Mouse (Mus musculus) frontal cortex, postnatal 36 days (tissue): ENCODE results near the gene Fgfr2.

Source experiments
- DNase-seq, 2 experiments: peaks; one replicate each; pipeline ENCODE4 v3.0.0; 2022; ENCODE audit warnings: low spot score in 2 of 2

The Fgfr2 gene

DNA sequence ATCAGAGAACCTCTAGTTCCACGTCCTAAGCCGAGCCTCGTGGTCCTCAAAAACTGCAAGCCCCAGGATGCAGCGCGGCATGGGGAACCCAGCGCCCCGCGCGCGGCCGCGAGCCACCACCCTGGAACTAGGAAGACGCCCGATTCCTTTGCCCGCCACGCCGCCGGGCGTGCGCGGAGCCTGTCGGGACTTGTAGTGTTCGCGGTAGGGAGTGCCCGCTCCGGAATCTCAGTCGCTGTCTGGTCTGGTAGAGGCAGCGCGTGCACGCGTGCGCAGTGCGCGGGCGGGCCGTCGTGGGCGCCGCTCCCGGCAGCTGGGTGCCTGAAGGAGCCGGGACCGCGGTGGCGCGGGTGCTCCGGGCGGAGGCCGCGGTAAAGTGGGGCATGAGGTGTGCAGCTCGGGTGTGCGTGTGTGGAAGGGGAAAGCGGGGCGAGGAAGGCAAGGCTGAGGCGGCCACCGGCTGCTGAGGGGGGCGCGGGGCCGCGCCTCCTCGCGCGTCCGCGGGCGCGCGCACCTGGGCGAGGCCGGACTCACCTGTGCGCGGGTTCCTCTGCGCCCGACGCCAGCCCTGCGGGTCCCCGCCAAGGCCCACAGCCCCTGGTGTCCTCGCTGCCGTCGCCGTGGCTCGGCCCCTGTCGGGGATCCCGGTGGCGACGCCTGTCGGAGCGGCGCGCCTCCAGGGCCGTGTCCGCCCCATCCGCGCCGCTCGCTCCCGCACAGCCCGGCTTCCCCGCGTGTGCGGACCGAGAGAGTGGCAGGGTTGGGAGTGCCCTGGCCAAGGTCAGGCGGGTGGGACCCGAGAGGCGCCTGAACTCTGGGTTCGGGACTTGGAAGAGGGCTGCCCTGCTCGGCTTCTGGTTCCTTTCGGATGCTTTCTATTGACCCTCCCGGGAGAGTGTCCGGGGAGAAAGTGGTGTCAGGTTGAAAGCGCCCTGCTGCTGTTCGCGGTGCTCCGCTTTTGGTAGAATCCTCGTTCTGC, 2257.2 kb downstream of the Fgfr2 start, which contains the start of gene Plekha1:
Gene Plekha1, plus strand, starts transcription at position 144 of the 979 bp plus-strand sequence.
- peak; percentile 99 for DNase-seq

DNA sequence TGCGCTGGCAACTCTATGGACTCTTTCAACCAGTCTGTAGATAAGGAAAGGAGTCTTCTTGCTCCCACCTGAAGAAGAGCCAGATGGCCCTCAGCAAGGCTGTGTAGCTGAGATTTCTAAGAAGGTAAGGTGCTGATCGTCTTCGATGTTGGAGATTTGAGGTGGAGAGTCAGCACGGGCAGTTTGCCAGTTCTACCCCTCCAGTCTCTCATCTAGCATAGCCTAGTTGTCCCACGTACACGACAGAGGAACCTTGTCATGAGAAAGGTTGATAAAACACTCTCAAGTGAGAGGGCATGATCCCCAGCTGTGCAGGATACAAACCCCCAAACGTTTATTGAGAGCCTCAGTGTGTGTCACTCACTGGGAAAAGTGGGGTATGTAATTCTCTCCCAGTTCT, 2258.4 kb downstream of the Fgfr2 start:
- DNase-seq: no peak

DNA sequence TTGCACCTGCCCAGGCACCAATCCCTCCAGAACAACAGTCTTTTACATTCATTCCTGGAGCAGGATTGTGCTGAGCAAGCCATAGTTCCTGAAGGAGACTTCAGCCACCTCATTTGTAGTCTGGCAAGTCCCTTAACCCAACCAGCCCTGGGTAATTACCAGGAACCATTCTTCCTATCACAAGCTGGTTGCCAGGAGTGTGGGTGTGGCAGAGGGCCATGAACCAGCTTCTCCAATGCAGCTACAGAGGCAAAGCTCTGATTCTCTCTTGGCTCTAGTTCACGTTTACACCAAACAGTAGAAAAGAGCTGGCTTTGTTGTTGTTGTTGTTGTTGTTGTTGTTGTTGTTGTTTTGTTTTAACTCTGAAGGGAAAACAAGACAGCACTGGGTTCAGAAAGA, 2260.6 kb downstream of the Fgfr2 start:
- DNase-seq: no peak

DNA sequence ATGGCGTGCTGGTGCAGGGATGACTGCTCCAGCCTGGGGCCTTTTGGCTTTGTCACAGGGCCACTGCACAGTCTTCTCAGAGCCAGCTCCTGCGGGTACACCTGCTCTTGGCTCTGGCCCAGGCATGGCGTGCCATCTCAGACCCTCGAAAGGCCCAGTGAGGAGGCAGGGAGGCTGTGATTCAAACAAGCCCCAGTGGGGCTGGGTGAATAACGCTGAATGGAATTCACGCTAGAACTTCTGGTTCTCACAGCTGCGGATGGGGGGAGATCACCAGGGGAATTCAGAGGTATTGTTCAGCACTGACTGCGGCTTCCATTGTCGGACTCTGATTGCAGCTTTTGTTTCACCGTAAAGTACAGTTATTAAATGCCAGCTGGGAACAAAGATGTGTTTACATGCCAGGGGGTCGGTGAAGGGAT, 2262.4 kb downstream of the Fgfr2 start:
- no peak for DNase-seq

DNA sequence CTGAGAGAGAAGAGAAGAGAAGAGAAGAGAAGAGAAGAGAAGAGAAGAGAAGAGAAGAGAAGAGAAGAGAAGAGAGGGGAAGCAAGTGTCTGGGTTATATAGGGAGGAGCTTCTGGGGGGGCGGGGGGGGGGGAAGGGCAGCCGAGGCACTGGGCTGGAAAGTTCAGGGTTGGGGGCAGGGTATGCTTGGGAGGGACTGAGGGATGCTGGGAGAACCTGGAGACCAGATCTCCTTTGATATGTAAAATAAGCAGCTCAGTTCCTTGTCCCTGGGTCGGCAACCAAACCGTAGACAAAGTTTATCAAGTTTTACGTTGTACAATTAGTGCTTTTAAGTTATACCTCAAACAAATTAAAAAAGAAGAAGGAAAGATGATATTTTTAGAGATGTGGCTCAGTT, 2263.2 kb downstream of the Fgfr2 start:
- DNase-seq: no peak

DNA sequence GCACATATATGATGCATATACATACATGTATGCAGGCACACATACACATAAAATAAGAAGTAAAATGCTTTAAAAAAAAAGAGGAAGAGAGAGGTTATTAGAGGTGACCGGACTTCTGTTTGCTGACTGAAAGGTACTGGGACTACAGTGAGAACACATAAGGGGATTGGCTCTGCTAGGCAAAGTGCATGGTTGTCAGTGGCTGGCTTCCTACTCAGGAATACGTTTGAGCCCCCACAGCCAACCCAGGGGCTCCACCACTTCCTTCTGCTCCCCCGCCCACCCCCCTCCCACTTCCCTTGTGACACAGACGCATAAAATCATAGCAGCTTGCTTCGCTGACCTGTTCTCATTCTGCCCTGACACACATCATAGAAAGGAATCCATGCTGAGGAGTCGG, 2265.2 kb downstream of the Fgfr2 start:
- no peak for DNase-seq

DNA sequence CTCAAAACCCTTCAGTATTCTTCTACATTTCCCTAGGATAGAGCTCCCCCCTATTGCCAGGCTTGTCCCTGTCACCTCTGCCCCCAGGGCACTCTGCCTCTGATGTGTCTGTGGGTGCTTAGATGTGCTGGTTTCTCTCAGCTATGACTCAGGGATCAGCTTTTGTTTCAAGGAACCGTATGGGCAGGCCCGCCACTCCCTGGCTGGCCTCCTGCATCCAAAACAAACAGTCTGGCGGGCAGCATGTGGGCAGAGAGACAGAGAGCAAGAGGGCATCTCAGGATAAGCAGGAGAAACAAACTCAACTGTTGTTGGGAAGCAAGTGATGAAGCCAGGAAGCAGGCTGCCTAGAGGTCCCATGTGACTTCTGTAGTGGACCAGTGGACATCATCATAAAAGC, 2267.5 kb downstream of the Fgfr2 start:
- no peak for DNase-seq

DNA sequence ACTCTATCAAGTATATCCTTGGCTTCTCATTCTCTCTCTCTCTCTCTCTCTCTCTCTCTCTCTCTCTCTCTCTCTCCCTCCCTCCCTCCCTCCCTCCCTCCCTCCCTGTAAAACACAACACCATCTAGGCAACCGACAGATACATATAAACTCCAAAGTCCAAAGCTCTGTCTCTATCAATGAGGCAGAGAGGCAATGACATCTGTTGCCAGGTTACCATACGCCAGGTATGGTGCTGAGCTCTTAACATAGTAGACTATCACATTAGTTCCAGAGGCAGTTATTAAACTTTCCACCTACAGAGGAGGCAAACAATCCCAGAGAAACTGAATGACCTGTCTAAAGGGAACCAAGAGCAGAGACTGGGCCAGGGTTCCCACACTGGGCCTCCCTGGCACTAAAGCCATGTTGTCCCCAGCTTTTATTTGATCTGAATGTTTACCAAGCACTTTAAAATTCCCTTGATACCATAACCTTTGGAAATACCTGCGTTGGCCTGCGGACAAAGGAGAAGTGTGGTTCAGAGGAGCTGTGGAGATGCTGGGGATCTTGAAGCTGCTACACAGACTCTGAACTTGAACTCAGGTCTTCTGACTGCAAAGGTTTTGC, 2268.4 kb downstream of the Fgfr2 start:
- no peak for DNase-seq

DNA sequence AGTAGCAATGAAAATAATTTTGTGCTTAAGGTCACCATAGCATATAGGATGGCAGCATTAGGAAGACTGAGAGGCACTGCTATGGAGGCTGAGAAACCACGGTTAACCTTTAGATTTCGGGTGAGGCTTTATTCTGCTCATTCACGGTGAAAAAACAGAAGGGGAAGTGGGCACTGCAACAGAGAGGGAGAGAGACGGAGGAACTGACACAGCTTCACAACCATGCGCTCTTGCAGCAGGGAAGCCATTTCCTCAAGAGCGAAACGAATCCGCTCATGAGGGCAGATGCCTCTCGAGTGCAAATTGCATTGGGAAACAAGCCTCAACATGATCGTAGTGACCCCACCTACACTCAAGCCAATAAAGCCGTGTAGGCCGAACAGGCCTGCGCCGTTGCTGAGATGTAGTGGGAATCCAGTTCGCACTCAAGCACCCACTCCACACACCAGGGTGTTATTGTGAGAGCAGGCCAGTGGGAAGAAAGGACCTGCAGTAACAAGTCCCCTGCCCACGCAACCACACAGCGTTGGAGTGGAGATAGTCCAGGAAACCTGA, 2275.9 kb downstream of the Fgfr2 start:
- DNase-seq: no peak

DNA sequence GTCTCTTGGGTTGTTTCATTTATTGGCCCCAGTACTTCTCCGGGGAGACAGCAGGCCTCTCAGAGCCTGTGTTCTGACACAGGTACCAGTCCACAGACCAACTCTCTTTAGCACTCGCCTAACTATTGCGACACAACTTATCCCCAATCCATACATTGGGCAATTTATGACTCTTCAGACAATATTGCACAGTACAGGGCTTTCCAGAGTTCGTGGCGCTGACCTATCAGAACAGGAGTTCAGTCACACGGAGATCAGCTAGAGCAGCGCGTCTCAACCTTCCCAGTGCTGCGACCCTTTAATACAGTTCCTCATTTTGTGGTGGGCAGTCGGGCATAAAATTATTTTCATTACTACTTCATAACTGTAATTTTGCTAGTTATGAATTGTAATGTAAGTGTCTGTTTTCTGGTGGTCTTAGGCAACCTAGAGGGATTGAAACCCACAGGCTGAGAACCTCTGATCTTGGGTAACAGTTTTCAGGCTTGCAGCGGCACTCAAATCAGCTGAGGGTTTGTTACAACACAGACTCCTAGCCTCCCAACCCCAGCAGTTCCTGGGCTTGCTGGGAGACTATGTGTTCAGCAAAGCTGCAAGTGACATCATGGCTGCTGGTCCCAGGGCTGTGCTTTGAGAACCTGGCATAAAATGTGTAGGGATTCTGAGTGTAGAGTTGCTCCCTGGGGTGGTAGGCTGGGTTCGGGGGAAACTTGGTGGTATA, 2283.6 kb downstream of the Fgfr2 start:
- no peak for DNase-seq

DNA sequence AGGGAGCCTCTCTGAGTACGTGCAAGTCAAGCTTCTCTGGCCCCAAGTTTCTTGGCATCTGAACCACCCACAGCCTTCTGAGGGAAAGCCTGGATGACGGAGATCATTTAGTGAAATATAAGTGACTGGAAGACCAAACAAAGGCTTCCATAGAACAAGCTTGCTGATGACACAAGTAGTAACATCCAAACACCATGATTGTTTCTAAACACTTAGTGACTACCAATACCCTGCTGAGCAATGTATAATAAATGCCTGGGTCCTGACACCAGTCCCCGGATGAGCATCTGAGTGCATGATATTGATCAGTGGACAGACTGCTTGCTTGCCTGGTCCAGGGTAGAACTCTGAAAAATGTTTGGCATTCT, 2284.5 kb downstream of the Fgfr2 start:
- no peak for DNase-seq

DNA sequence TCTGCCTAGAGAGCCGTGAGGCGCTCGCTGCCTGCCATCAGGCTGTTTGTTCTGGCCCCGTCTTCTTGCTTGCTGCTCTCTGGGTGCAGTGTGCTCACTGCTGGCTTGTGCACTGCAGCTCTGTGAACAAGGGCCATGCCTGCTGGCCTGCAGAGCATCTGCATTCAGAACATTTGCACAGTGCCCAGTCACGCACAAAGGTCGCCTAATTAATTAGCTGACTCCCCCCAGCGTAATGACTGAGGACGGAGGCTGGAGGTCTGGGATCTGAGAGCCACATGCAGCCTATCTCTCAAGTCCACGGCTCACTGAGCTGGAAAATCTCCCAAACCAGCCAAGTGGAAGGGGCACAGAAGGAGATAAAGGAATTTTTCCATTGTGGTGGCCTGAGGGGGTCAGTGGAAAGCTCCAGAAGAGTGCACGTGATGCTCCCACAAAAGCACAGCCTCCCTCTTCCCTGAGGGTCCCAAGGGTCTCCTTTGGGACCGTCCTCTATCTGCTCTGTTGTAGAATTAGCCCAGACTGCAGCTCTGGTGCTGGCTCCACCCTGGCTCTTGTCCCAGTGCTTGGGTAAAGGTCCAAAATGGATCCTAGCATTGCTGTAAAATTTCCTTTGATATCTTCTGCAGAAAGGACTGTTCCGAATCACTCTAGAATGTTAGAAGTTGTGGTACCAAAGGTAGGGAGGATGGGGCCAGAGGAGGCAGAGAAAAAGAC, 2285.1 kb downstream of the Fgfr2 start:
- DNase-seq: no peak

DNA sequence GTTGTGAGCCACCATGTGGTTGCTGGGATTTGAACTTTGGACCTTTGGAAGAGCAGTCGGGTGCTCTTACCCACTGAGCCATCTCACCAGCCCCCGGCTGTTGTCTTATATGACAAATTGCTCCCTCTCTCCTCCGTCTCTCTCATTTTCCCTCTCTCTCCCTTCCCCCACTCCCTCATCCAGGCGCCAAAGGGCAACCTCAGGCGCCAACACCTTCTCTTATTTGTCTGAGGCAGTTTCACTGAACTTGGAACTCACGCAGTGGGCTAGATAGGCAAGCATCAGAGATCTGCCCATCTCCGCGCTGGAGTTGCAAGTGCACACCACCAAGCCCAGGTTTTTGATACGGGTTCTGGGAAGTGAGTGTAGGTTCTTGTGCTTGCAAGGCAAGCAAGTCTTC, 2287.1 kb downstream of the Fgfr2 start:
- DNase-seq: no peak

DNA sequence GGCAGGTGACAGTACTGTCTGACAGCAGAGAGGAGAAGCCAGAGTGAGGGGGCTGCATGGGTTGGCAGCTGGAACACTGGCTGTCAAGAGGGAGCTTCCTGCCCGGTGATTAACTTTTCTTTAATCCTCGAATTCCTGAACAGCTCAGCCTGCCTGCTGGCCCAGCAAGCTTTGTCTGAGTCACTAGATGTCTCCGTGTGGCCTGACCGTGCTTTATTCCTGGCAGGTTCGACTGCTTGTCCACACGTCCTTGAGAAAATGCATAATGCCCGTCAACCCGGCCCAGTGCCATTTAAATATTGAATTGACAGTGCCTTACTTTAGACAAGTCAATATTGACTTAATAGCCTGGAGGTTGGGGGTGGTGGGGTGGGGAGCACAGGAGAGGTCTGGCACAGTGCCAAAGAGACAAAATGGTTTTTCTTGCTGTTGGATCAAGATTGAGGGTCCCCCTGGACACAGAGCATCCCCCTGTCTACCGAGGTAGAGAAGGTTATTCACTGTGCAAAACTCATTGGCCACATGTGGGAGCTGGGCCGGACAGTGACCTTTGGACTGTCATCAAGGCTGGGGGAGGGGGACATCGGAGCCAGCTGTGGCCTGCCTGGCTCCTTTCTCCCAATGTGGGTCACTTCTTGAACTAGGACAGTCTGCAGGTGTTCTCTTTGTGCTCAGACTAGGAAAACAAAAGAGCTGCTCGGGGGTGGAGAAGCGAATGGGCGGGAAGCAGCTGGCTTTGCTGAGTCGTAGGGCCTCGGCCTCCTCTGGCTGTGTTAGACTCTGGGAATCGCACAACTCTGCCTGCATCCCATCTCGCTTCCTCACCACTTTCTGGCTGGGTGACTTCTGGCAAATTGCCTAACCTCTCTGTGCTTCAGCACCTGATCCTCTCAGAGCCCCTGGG, 2287.9 kb downstream of the Fgfr2 start:
- no peak for DNase-seq

DNA sequence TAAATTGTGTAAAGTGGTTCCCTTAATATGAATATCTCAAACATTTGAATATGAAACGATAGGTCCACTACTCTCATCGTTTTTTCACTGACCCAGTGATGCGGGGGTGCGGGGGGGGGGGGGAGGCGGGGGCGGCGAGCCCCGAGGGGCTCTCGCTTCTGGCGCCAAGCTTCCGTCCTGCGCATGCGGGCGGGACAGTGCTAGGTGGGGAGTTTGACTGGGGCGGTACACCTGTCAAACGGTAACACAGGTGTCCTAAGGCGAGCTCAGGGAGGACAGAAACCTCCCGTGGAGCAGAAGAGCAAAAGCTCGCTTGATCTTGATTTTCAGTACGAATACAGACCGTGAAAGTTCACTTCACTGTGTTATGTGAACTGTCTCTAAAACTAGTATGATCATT, 2288.9 kb downstream of the Fgfr2 start:
- DNase-seq: no peak

DNA sequence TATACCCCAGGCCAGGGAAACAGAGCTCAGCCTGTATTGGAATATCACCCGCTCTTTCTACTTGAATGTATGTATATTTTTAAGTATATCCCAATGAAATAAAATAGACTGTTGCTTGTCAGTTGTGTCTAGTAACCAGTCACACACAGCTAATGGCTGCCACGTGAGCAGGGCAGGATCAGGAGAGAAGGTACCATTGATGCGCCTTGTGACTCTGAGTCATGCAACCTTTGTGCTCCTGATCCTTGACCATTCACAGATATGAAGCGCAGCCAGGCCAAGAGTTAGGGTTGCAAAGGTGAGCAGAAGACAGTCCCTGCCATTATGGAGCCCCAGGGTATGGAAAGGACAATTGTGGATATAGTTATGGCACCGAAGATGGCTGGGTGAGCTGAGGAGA, 2291.6 kb downstream of the Fgfr2 start:
- DNase-seq: no peak

DNA sequence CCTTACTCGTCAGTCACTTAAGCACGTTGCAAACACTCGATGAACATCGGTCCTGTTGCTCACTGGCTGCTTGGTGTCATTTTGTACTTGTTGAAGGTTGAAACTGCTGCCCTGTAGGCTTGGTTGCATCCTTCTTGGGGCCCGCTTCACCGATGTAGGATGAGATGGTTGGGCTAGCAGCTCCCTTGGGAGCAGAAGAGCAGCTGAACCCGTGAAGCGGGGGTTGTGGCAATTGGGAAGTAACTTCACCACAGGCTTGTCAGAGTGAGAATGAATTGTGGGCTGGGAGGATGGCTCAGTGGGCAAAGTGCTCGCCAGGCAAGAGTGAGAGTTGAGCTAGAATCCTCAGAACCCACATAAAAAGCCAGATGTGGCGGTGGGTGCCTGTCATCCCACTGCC, 2294.7 kb downstream of the Fgfr2 start:
- no peak for DNase-seq

DNA sequence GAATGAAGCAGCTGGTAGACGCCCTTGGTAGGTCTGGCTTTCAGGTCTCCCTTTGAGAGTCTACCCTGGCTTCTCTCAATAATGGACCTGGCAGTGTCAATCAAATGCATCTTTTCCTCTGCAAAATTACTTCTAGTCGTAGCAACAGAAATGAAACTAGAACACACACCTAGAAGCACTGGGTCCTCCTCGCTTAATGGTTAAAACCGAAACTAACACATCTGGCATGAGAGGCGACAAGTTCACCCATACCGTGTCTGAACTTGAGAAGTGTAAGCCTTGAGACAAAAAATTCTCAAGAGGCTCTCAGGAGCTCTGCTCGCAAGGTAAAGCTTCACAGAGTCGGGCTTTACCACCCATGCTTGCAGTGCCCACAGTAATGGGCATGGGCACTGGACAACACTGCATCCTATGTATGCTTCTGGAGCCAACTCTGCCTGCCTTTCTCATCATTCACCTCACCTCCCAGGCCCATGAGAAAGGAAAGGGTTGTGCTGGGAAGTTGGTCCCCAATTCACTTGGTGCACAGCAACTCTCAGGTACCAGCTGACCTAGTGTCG, 2295.2 kb downstream of the Fgfr2 start:
- no peak for DNase-seq

DNA sequence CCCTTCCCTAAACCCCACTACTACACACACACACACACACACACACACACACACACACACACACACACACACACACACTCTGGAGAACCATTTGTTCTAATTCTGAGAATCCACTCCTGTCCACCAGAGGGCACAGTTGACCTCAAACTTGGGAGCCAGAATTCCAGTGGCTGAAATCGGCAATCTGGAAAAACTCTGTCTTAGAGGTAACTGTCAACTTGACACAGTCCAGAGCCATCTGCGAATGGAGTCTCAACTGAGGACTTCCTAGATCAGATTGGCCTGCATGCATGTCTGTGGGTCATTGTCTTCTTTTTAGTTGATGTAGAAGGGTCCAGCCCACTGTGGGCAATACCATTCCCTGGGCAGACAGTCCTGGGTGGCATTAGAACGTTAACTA, 2295.7 kb downstream of the Fgfr2 start:
- DNase-seq: peak in 1 of 2 experiments; percentile 70

DNA sequence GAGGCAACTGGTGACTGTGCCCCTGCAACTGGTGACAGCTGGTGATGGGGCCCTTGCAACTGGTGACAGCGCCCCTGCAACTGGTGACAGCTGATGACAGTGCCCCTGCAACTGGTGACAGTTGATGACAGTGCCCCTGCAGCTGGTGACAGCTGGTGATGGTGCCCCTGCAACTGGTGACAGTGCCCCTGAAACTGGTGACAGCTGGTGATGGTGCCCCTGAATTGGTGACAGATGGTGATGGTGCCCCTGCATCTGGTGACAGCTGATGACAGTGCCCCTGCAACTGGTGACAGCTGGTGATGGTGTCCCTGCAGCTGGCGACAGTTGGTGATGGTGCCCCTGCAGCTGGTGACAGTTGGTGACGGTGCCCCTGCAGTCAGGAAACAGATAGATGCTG, 2296.8 kb downstream of the Fgfr2 start:
- no peak for DNase-seq
